Mouse (Mus musculus) hindbrain, embryonic 14.5 days (tissue): ENCODE measurements around the gene Llgl2. TPM values are rescaled to one million over a fixed set of nuclear protein-coding genes. Genes with fewer than 3 reads are reported as not detected.

Experiments used
- ATAC-seq: fragments of 200-750 bp; cut with Nextera tagmentation; 2 replicates; pipeline ENCODE4 v1.8.0; 2017; ENCODE audit warnings: moderate number of reproducible peaks, mild to moderate bottlenecking, moderate TSS enrichment, moderate library complexity; ENCODE audit not compliant: low FRiP score
- DNase-seq: peaks from one replicate; pipeline ENCODE4 v3.0.0-alpha.2; 2015; ENCODE audit warnings: low spot score
- H3K27ac ChIP-seq: fragments of 300-500 bp; sonication (generic); 2 replicates; pipeline ENCODE4 v1.5.1; 2014; ENCODE audit warnings: mild to moderate bottlenecking, moderate library complexity
- H3K27me3 ChIP-seq: fragments of 300-500 bp; sonication (generic); 2 replicates; pipeline ENCODE4 v1.6.1; 2014; ENCODE audit warnings: mild to moderate bottlenecking, low read length, mixed read lengths; ENCODE audit not compliant: control insufficient read depth, insufficient read depth
- H3K36me3 ChIP-seq: fragments of 300-500 bp; sonication (generic); replicated peaks from 2 replicates; pipeline ENCODE4 v1.6.1; 2014; ENCODE audit not compliant: control insufficient read depth, insufficient read depth
- H3K4me1 ChIP-seq: fragments of 300-500 bp; sonication (generic); replicated peaks from 2 replicates; pipeline ENCODE4 v1.6.1; 2014; ENCODE audit warnings: antibody characterized with exemption, low read length, mixed read lengths; ENCODE audit not compliant: control insufficient read depth, insufficient read depth
- H3K4me2 ChIP-seq: fragments of 300-500 bp; sonication (generic); replicated peaks from 2 replicates; pipeline ENCODE4 v1.6.1; 2014; ENCODE audit warnings: mild to moderate bottlenecking, moderate library complexity
- H3K4me3 ChIP-seq: fragments of 300-500 bp; sonication (generic); replicated peaks from 2 replicates; pipeline ENCODE4 v1.5.1; 2014; ENCODE audit warnings: mild to moderate bottlenecking, low read length
- H3K9ac ChIP-seq: fragments of 300-500 bp; sonication (generic); 2 replicates; pipeline ENCODE4 v1.6.1; 2014
- H3K9me3 ChIP-seq: fragments of 300-500 bp; sonication (generic); 2 replicates; pipeline ENCODE4 v1.6.1; 2016; ENCODE audit warnings: low read length; ENCODE audit not compliant: control insufficient read depth
- WGBS: fragments of 180-500 bp; shearing (Covaris S2); extraction: QIAGEN DNeasy Blood & Tissue Kit; methylation state at CpG from one replicate; pipeline ENCODE4 v1.1.7; 2014; 5-methylcytosine and 5-hydroxymethylcytosine counted together
- polyA plus RNA-seq: library from polyadenylated mRNA; unstranded; fragments of >200 nt; fragmentation: Nextera tagmentation; extraction: Ambion mirVana; gene quantifications from 2 replicates; pipeline ENCODE4 v1.2.1, GENCODE M21; 2014

The Llgl2 gene
- polyA plus RNA-seq, 1 experiment from 2014 or later, result 2.4 TPM

DNA sequence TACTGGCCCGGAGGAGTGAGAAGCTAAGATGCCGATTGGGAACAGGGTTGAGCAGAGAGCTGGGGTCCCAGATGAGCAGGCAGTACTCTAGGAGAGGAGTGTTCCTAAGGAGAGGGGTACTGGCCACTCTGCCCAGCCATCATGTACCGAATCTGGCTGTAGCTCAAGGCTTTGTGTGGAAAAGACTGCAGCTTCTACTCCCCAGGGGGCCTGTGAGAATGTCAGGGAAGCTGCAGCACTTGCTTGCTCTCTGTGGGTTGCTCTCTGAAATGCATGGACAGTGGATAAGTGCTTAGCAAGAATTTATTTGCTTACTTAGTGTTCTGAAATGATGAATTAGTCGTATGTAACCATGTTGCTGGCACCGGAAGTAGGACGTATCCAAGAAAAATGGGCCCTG is 37.4 kb upstream of the Llgl2 start:
- Histone ChIP-seq H3K4me2 (no peak overlapping the region), H3K27ac (peak overlapping the region; percentile 26; the same call in 1 of the 2 replicates), H3K4me3 (no peak overlapping the region), H3K9me3 (no peaks in the 10 kb centered on the region), H3K27me3 (no peaks in the 10 kb centered on the region), H3K9ac (0 out of 2 replicates have a peak overlapping the region, but pooled peaks have one; percentile 28), H3K36me3 (peaks cover 32% of the 10 kb centered on the region), H3K4me1 (peaks cover 16% of the 10 kb centered on the region)
- 55% methylated on average over 6 of the region's 6 CpGs for WGBS
- DNase-seq (no peak), ATAC-seq (no peak)

DNA sequence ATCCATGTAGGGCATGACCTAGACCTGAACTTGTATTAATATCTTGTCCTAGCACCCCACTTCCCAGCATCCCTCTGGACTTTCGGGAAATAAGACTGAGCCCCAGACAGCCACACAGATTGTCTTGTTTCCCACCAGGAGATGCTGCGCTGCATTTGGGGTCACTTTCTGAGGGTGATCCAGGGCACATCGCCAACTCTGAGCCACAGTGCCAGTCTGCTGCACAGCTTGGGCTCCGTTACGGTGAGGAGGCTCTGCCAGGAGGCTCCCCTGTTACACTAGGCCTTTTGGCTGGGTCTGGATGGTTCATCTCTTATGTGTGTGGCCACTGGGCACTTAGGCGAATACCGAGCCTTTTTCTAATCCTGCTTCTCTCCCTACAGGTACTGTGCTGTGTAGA is 34.1 kb upstream of the Llgl2 start:
- H3K36me3 ChIP-seq, result peaks cover 64% of the 10 kb centered on the region
- 80% methylated on average over 7 of the region's 7 CpGs for WGBS

DNA sequence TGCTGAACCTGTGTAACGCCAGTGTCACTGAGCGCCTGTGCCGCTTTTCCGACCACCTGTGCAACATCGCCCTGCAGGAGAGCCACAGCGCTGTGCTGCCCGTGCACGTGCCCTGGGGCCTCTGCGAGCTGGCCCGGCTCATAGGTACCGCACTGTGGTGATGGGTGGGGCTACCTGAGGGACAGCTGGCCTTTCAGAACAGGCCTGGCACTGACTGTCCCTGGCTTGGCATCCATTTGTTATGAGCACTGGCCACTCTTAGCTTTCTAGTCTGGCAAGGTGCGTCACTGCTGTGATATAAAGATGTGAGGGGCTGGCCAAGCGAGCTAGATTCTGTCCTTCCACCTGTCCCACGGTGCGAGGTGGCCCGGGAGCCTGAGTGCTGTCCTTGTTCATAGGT is 31.9 kb upstream of the Llgl2 start:
- H3K27me3 ChIP-seq, result no peaks in the 10 kb centered on the region
- 97% methylated on average over 16 of the region's 16 CpGs for WGBS
- ATAC-seq, result no peak
- H3K4me2 ChIP-seq, result no peak overlapping the region
- no peak overlapping the region for H3K9ac ChIP-seq
- no peaks in the 10 kb centered on the region for H3K9me3 ChIP-seq
- H3K27ac ChIP-seq, result no peak overlapping the region
- H3K36me3 ChIP-seq, result peaks cover 84% of the 10 kb centered on the region
- no peak overlapping the region for H3K4me3 ChIP-seq
- no peak for DNase-seq
- peaks cover under 1% of the 10 kb centered on the region; the same call in 1 of the 2 replicates for H3K4me1 ChIP-seq

More for the DNA sequence above, 34.1 kb upstream of the Llgl2 start:
- Histone ChIP-seq H3K4me1 (peaks cover 11% of the 10 kb centered on the region), H3K4me2 (no peak overlapping the region), H3K4me3 (no peak overlapping the region), H3K27ac (no peak overlapping the region), H3K9ac (no peak overlapping the region), H3K27me3 (no peaks in the 10 kb centered on the region), H3K9me3 (no peaks in the 10 kb centered on the region)
- no peak for ATAC-seq
- no peak for DNase-seq

DNA sequence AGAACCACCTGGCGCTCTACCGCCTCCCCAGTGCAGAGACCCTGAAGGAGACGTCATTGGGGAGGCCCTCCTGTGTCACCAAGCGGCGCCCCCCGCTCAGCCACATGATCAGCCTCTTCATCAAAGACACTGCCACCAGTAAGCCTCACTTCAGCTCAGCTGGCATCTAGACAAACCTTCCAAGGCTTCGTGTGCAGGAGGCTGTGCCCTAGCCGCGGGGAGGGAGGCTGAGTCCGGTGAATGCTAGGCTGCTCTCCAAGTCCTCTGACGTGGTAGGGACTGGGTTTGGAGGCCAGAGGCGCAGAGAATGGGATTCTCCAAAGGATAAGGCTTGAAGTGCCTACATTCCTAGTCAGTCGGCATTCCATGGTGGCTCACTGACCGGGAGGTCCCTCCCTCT is 31.5 kb upstream of the Llgl2 start:
- H3K9ac ChIP-seq, result no peak overlapping the region
- no peak overlapping the region for H3K27ac ChIP-seq
- H3K36me3 ChIP-seq, result peaks cover 89% of the 10 kb centered on the region
- ATAC-seq, result no peak
- H3K4me3 ChIP-seq, result no peak overlapping the region
- WGBS, result 86% methylated on average over 14 of the region's 14 CpGs
- no peaks in the 10 kb centered on the region for H3K27me3 ChIP-seq
- no peak for DNase-seq
- H3K9me3 ChIP-seq, result no peaks in the 10 kb centered on the region
- no peaks in the 10 kb centered on the region for H3K4me1 ChIP-seq
- H3K4me2 ChIP-seq, result no peak overlapping the region

DNA sequence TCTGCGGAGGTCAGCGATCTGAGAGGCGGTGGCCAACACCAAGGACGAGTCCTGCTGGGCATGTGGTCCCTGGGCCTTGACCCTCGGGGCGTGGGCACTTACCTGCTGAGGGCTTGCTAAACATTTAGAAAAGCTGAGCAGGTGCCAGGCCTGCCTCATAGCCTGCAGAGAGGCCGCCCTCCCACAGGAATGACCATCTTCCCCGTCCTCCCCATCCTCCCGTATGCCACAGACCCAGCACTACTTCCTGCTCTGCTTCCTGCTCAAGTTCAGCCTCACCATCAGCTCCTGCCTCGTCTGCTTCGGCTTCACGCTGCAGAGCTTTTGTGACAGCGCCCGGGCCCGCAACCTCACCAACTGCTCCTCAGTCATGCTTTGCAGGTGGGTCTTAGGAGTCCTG is 27.0 kb upstream of the Llgl2 start:
- no peak overlapping the region for H3K27ac ChIP-seq
- ATAC-seq, result no peak
- 87% methylated on average over 15 of the region's 15 CpGs for WGBS

DNA sequence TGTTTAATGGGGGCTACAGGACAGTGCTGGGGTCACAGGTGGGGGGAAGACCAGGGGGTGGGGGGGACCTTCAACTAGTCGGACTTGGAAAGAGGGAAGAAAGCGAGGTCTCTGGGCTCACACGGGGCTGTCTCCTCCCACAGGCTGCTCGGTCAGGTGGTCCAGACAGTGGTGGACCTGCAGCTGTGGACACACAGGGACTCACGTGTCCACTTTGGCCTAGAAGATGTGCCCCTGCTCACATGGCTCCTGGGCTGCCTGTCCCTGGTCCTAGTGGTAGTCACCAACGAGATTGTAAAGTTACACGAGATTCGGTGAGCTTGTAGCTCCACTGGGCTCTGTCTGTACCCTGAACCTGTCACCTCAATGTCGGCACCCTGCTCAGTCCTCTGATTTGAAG is 26.2 kb upstream of the Llgl2 start:
- Histone ChIP-seq H3K36me3 (peaks cover 99% of the 10 kb centered on the region), H3K27ac (no peak overlapping the region)

More for the DNA sequence above, 27.0 kb upstream of the Llgl2 start:
- Histone ChIP-seq H3K4me2 (no peak overlapping the region), H3K36me3 (peaks cover 98% of the 10 kb centered on the region), H3K4me1 (no peaks in the 10 kb centered on the region), H3K27me3 (no peaks in the 10 kb centered on the region), H3K9ac (no peak overlapping the region), H3K9me3 (no peaks in the 10 kb centered on the region), H3K4me3 (no peak overlapping the region)
- no peak for DNase-seq

DNA sequence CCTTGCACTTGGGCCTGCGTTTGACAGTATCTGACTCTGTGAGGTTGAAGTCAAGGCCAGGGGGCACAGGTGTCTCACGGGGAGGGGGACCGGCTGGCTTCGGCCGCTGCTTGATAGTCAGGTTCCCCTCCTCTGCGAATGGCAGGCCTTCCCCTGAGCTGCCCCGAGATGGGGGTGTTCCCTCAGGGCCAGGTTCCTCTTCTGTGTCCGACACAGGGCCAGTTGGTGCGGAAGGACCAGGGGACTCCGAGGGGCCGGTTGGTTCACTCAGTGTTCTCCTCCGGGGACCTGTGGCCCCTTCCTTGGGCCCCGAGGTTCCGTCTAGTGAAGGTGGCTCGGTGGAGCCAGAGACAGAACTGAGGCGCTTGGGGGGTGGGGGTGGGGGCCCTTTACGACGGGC is 22.9 kb upstream of the Llgl2 start:
- DNase-seq (no peak), ATAC-seq (no peak)
- no peak overlapping the region for H3K4me3 ChIP-seq
- H3K27ac ChIP-seq, result no peak overlapping the region
- H3K27me3 ChIP-seq, result no peaks in the 10 kb centered on the region
- H3K4me1 ChIP-seq, result no peaks in the 10 kb centered on the region
- no peak overlapping the region for H3K9ac ChIP-seq
- no peaks in the 10 kb centered on the region for H3K9me3 ChIP-seq
- no peak overlapping the region for H3K4me2 ChIP-seq
- WGBS, result 94% methylated on average over 18 of the region's 18 CpGs
- peaks cover 85% of the 10 kb centered on the region for H3K36me3 ChIP-seq

More for the DNA sequence above, 26.2 kb upstream of the Llgl2 start:
- Histone ChIP-seq H3K4me1 (no peaks in the 10 kb centered on the region), H3K9me3 (no peaks in the 10 kb centered on the region), H3K27me3 (no peaks in the 10 kb centered on the region), H3K4me3 (no peak overlapping the region), H3K4me2 (no peak overlapping the region), H3K9ac (no peak overlapping the region)
- WGBS, result 89% methylated on average over 9 of the region's 9 CpGs
- no peak for DNase-seq
- ATAC-seq, result no peak

DNA sequence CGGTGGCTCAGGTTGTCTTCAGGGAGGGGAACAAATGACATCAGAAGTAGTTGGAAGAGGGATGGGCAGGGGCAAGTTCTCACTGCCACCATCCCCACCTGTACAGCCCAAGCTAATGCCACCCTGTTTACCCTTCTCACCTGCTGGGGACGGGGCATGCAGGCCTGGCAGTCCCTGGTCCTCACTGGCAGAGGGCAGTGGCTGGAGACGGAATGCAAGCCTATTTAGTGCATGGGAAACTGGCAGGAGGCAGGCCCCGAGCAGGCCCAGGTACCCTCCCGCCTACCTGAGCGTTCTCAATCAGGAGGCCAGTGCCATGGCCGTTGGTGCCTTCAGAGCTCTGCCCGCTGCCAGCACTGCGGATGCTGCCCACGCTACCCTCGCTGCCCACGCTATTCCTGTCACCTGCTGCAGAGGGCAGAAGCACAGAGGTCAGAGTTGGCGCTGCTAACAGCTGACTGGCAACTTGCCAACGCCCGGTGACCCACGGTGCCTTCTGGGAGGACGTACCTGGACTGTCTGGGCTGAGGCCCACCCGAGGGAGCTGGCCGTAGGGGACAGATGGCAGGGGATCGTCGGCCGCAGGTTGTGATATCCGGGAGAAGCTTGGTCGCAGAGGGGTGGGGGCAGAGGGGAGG is 20.7 kb upstream of the Llgl2 start:
- Histone ChIP-seq H3K4me1 (0 out of 2 replicates have a peak, but pooled peaks cover 5% of the 10 kb centered on the region), H3K27me3 (no peaks in the 10 kb centered on the region), H3K9me3 (no peaks in the 10 kb centered on the region), H3K36me3 (peaks cover 68% of the 10 kb centered on the region), H3K4me2 (no peak overlapping the region), H3K27ac (no peak overlapping the region), H3K4me3 (no peak overlapping the region), H3K9ac (no peak overlapping the region)
- no peak for DNase-seq
- 93% methylated on average over 24 of the region's 24 CpGs for WGBS
- no peak for ATAC-seq

DNA sequence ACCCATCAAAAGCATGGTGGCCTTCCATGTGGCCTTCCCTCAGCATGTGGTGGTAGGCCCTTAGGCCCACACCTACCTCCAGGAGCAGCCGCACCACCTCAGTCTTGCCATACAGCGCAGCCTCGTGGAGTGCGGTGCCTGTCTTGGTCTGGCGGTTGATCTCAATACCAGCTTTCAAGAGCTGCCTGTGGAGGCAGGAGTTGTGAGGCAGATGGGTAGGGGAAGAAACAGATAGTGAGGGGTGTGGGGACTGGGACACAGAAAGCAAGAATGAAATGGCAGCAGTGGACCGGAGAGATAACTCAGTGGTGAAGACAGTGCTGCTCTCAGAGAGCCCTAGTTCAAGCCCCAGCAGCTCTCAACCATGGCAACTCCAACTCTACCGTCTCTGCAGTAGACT is 18.8 kb upstream of the Llgl2 start:
- H3K27me3 ChIP-seq, result no peaks in the 10 kb centered on the region
- H3K4me1 ChIP-seq, result peaks cover 24% of the 10 kb centered on the region; the same call in 1 of the 2 replicates
- H3K36me3 ChIP-seq, result peaks cover 50% of the 10 kb centered on the region
- H3K27ac ChIP-seq, result no peak overlapping the region
- no peaks in the 10 kb centered on the region for H3K9me3 ChIP-seq
- no peak overlapping the region for H3K4me2 ChIP-seq
- WGBS, result 94% methylated on average over 7 of the region's 7 CpGs
- no peak overlapping the region for H3K9ac ChIP-seq
- ATAC-seq (no peak), DNase-seq (no peak)
- no peak overlapping the region for H3K4me3 ChIP-seq

DNA sequence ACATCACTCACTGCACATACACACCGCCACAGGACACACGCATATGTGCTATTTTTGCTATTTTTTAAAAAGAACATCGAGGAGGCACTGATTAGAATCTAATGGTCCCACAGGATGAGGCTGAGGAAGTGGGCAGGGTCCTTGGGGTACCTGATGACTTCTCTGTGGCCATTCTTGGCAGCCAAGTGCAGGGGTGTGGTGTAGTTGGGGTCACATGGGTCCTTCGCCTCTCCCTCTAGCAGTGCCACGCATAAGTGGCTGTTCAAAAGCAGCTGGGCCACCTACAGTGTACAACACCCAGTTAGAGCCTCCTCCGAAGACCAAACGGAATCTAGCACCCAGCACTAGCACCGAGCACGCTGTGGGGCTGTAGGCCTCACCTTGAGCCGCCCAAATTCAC is 17.7 kb upstream of the Llgl2 start:
- DNase-seq, result no peak
- Histone ChIP-seq H3K27me3 (no peaks in the 10 kb centered on the region), H3K4me2 (no peak overlapping the region), H3K9ac (no peak overlapping the region), H3K4me1 (peaks cover 27% of the 10 kb centered on the region; the same call in 1 of the 2 replicates), H3K9me3 (no peaks in the 10 kb centered on the region), H3K27ac (no peak overlapping the region), H3K36me3 (peaks cover 38% of the 10 kb centered on the region), H3K4me3 (no peak overlapping the region)
- WGBS, result 93% methylated on average over 10 of the region's 10 CpGs
- ATAC-seq, result no peak
